9 mouse cellular contexts compared by ENCODE assay signal in genomic region chr1:73743737-73744554, GRCm38 (mm10).
DNase-seq lines count a peak whose midpoint lies in the region; ATAC-seq lines count a peak whose summit lies in the region.
"Had no signal": no experiment of that assay in that cellular context is flagged by ENCODE, and none has a peak within 500 bp of the region (broad histone marks: within the 10 kb centered on the region; RNA-seq: fewer than 3 reads in every experiment).

No protein-coding gene starts in this region.

- no peaks in the 10 kb centered on the region for H3K27me3 ChIP-seq in hindbrain, embryonic 14.5 days (ENCODE audit: control insufficient read depth, insufficient read depth, low read length)
- H3K27me3 ChIP-seq in midbrain, embryonic 13.5 days, result no peaks in the 10 kb centered on the region

- no peak overlapping the region for H3K9ac ChIP-seq in hindbrain, embryonic 14.5 days
- H3K9ac ChIP-seq in midbrain, embryonic 13.5 days (replicated peaks), result no peak overlapping the region

- H3K4me1 ChIP-seq in hindbrain, embryonic 14.5 days (replicated peaks; ENCODE audit: control insufficient read depth, insufficient read depth, low read length), result peaks cover 11% of the 10 kb centered on the region; the same call in 1 of the 2 replicates
- peaks cover 18% of the 10 kb centered on the region for H3K4me1 ChIP-seq in midbrain, embryonic 13.5 days (replicated peaks)

- no peak overlapping the region for H3K4me2 ChIP-seq in hindbrain, embryonic 14.5 days (replicated peaks)
- no peak overlapping the region for H3K4me2 ChIP-seq in midbrain, embryonic 13.5 days (replicated peaks)

- peak; percentile 71; the same call in 1 of the 2 replicates for ATAC-seq in hindbrain, embryonic 14.5 days (ENCODE audit: low FRiP score)
- ATAC-seq in midbrain, embryonic 13.5 days, result peak; percentile 88

- 20% methylated on average over 6 of the region's 6 CpGs for WGBS in hindbrain, embryonic 14.5 days
- WGBS in midbrain, embryonic 13.5 days, result 13% methylated on average over 6 of the region's 6 CpGs

- DNase-seq in Muller cell, postnatal 12 days (ENCODE audit: inconsistent ontology term), result peak; percentile 92
- DNase-seq in brain, embryonic 18.5 days (ENCODE audit: low read depth, low spot score), result peak; percentile 30
- peak; percentile 46 for DNase-seq in hindbrain, embryonic 14.5 days (ENCODE audit: low spot score)
- no peak for DNase-seq in spleen, adult 12 weeks (ENCODE audit: low spot score)
- no peak for DNase-seq in adrenal gland, postnatal 14 days
- DNase-seq in left cerebral cortex, adult 18-20 months (ENCODE audit: low spot score in 2 of 2), result no peak
- no peak for DNase-seq in cerebellum, postnatal 4 days (ENCODE audit: low spot score in 2 of 2)
- DNase-seq: right cerebral cortex, postnatal 4 days had no signal

- peak overlapping the region; percentile 2; the same call in 1 of the 2 replicates for H3K27ac ChIP-seq in hindbrain, embryonic 14.5 days
- peak overlapping the region; percentile 57 for H3K27ac ChIP-seq in midbrain, embryonic 13.5 days

- H3K4me3 ChIP-seq in hindbrain, embryonic 14.5 days (replicated peaks; ENCODE audit: low read length), result no peak overlapping the region
- no peak overlapping the region for H3K4me3 ChIP-seq in midbrain, embryonic 13.5 days (replicated peaks)

- H3K9me3 ChIP-seq in hindbrain, embryonic 14.5 days (ENCODE audit: control insufficient read depth, low read length), result no peaks in the 10 kb centered on the region
- no peaks in the 10 kb centered on the region for H3K9me3 ChIP-seq in midbrain, embryonic 13.5 days

- H3K36me3 ChIP-seq in hindbrain, embryonic 14.5 days (replicated peaks; ENCODE audit: control insufficient read depth, insufficient read depth), result no peaks in the 10 kb centered on the region
- H3K36me3 ChIP-seq in midbrain, embryonic 13.5 days, result no peaks in the 10 kb centered on the region

Comparison
In these comparisons a context has a peak if more than half of its experiments do, and no peak if none do; other contexts are left out.
1. DNase-seq: peak in Muller cell, postnatal 12 days (single experiment), brain, embryonic 18.5 days (single experiment) and hindbrain, embryonic 14.5 days (single experiment); none in spleen, adult 12 weeks (single experiment), adrenal gland, postnatal 14 days (single experiment), left cerebral cortex, adult 18-20 months (0 of 2) and cerebellum, postnatal 4 days (0 of 2).